Mouse (Mus musculus) CH12.LX (cell line): ENCODE data around the gene Gm7347. TPM values are rescaled to one million over a fixed set of nuclear protein-coding genes. Genes with fewer than 3 reads are reported as not detected.
"Not testable (repeated sequence)": the region's sequence is repeated elsewhere in the genome, so short reads cannot be mapped to it uniquely, and the experiment has no call there.

Experiments
- DNase-seq: peaks from one replicate; pipeline ENCODE4 v3.0.0-alpha.2; 2013; ENCODE audit errors: extremely low read depth
- H3K27ac ChIP-seq: 2 replicates; pipeline ENCODE4 v1.5.1; 2012; ENCODE audit warnings: low read depth, mild to moderate bottlenecking, control low read depth, moderate library complexity; ENCODE audit not compliant: insufficient read depth
- H3K27me3 ChIP-seq: replicated peaks from 2 replicates; pipeline ENCODE3; 2012; ENCODE audit warnings: inconsistent platforms
- H3K36me3 ChIP-seq, 2 experiments: replicated peaks in 1 of 2; 2 replicates each; pipeline versions ENCODE3 to v1.6.1; 2012; ENCODE audit warnings: inconsistent platforms in 1 of 2, low read length in 1 of 2, mild to moderate bottlenecking in 1 of 2, mixed read lengths in 1 of 2, moderate library complexity in 1 of 2; ENCODE audit not compliant: control insufficient read depth in 1 of 2, insufficient read depth in 1 of 2
- H3K4me1 ChIP-seq, 2 experiments: 2 replicates each; pipeline ENCODE4 v1.6.1; 2012; ENCODE audit warnings: inconsistent platforms in 1 of 2, moderate library complexity in 1 of 2; ENCODE audit not compliant: insufficient read depth in 2 of 2, control insufficient read depth in 1 of 2
- H3K4me2 ChIP-seq: 2 replicates; pipeline ENCODE4 v1.6.1; 2012; ENCODE audit warnings: low read depth, mild to moderate bottlenecking, control low read depth; ENCODE audit not compliant: poor library complexity, insufficient read depth, severe bottlenecking
- H3K4me3 ChIP-seq, 3 experiments: fragments of 150-350 bp in 1 of 3; sonication (generic) in 1 of 3; replicated peaks in 1 of 3; 2 replicates each; pipeline versions ENCODE3 to v1.5.1; 2011 to 2012; ENCODE audit warnings: low read depth in 2 of 3, low read length in 2 of 3, mild to moderate bottlenecking in 2 of 3, moderate library complexity in 2 of 3, control low read depth in 1 of 3, improper control_type of control experiment in 1 of 3, inconsistent platforms in 1 of 3, mixed read lengths in 1 of 3; ENCODE audit not compliant: poor library complexity in 1 of 3
- H3K79me2 ChIP-seq: replicated peaks from 2 replicates; pipeline ENCODE4 v1.6.1; 2012; ENCODE audit warnings: mild to moderate bottlenecking, moderate library complexity; ENCODE audit not compliant: control insufficient read depth, poor library complexity, insufficient read depth, severe bottlenecking; ENCODE audit errors: extremely low read depth
- H3K9ac ChIP-seq: 2 replicates; pipeline ENCODE4 v1.6.1; 2012; ENCODE audit warnings: low read depth, mild to moderate bottlenecking, control low read depth, moderate library complexity; ENCODE audit not compliant: insufficient read depth
- H3K9me3 ChIP-seq: replicated peaks from 2 replicates; pipeline ENCODE3; 2012; ENCODE audit warnings: low read length, inconsistent platforms, mixed read lengths
- dilution Hi-C: fragments of 300-500 bp; cut with MboI; formaldehyde crosslinking; loops from 2 replicates; pipeline ENCODE4 v1.14.3; 2020; ENCODE audit warnings: low sequenced_read_pairs; ENCODE audit not compliant: extremely low pct_unique_long_range_greater_than_20kb, extremely low pct_ligation_motif_present
- in situ Hi-C: fragments of 300-500 bp; cut with MboI; formaldehyde crosslinking; loops from 3 replicates; pipeline ENCODE4 v1.14.3; 2019; ENCODE audit warnings: low sequenced_read_pairs, low pct_ligation_motif_present, low pct_unique_long_range_greater_than_20kb, mixed read lengths
- polyA plus RNA-seq: library from polyadenylated mRNA; unstranded; fragments of >175 nt; gene quantifications from 2 replicates; pipeline ENCODE4 v1.2.1, GENCODE M21; 2012; ENCODE audit warnings: low read depth; ENCODE audit not compliant: insufficient read length
- total RNA-seq, 2 experiments: library from RNA; depleted of rRNA; stranded (reverse); fragments of 300-350 nt in 1 of 2; fragments of >200 nt in 1 of 2; gene quantifications; 2 replicates each; pipeline ENCODE4 v1.2.3; 2012 to 2014

Gm7347 gene
- total RNA-seq (2012; rRNA removed) (not detected in 2 replicates), total RNA-seq (2014; rRNA removed) (not detected in 2 replicates), polyA plus RNA-seq (not detected in 2 replicates)

- dilution Hi-C loops, H3K27me3 ChIP-seq, in situ Hi-C loops: not testable (repeated sequence)
These were observed at the start of gene Gm7347 for GRCm38 (mm10) chr5:26058481-26058880. Gene Gm7347 (minus strand): TSS chr5:26058581.

GRCm38 (mm10) chr5:26105262-26105661 lies 46.9 kb upstream of the Gm7347 start, which contains the start of gene 5031410I06Rik:
Gene 5031410I06Rik (minus strand): TSS chr5:26105362.
- H3K4me3 ChIP-seq, H3K9ac ChIP-seq, H3K27me3 ChIP-seq, H3K27ac ChIP-seq, H3K4me2 ChIP-seq, H3K36me3 ChIP-seq, in situ Hi-C loops, H3K79me2 ChIP-seq, H3K9me3 ChIP-seq, dilution Hi-C loops, DNase-seq, H3K4me1 ChIP-seq: not testable (repeated sequence)

More at GRCm38 (mm10) chr5:26058481-26058880, at the start of gene Gm7347:
- H3K36me3 ChIP-seq, H3K4me2 ChIP-seq, H3K9me3 ChIP-seq, H3K4me1 ChIP-seq, H3K27ac ChIP-seq, H3K79me2 ChIP-seq, H3K9ac ChIP-seq, H3K4me3 ChIP-seq, DNase-seq: not testable (repeated sequence)

- dilution Hi-C loops, result not testable (repeated sequence)
These were observed 30.8 kb upstream of the Gm7347 start, which contains the start of gene Gm10471 for GRCm38 (mm10) chr5:26089191-26089590. Gene Gm10471 (minus strand): TSS chr5:26089291.

GRCm38 (mm10) chr5:26079023-26079422 lies 20.6 kb upstream of the Gm7347 start:
- in situ Hi-C loops, H3K4me2 ChIP-seq, H3K79me2 ChIP-seq, H3K9ac ChIP-seq, H3K36me3 ChIP-seq, dilution Hi-C loops, H3K9me3 ChIP-seq, H3K4me3 ChIP-seq, H3K27ac ChIP-seq, H3K4me1 ChIP-seq, H3K27me3 ChIP-seq: not testable (repeated sequence)
- DNase-seq, result peak; percentile 20

More at GRCm38 (mm10) chr5:26089191-26089590, 30.8 kb upstream of the Gm7347 start, which contains the start of gene Gm10471:
- in situ Hi-C loops, H3K4me3 ChIP-seq, H3K79me2 ChIP-seq, H3K27me3 ChIP-seq, H3K9me3 ChIP-seq, H3K9ac ChIP-seq, H3K27ac ChIP-seq, DNase-seq, H3K36me3 ChIP-seq, H3K4me1 ChIP-seq, H3K4me2 ChIP-seq: not testable (repeated sequence)
